In the genomic region with DNA sequence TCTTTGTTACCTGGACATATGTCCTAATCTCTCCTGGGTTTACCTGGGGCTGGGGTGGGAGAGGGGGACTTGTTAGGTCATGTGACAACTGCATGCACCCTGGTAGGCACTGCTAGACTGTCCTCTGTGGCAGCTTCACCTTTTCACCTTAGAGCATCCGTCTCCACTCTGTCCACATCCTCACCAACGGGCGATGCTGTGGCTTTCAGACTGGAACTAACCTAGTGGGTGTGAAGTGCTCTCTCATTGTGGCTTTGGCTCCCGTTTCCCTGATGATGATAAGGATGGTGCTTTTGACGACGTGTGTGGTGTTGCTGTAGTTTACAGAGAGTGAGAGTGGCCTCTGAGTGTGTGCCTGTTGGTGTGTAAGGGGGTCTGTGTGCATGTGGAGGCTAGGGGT, we compare ENCODE assay signal across 1 mouse cellular context.
TF ChIP-seq lines count a peak whose summit lies in the region.

No protein-coding gene starts in this region.

TF ChIP-seq in MEL, 35 proteins besides CTCF, POLR2A, EP300 and RAD21 (continued from another document):
- TF ChIP-seq E2F4 (IDR thresholded peaks at IDR 0.05; ENCODE audit: borderline replicate concordance, low read depth, low read length) (no peak), SMC3 (IDR thresholded peaks at IDR 0.05; ENCODE audit: low read depth, low read length) (no peak; the same call in 1 of the 2 replicates), KAT2A (conservative IDR thresholded peaks at IDR 0.05; ENCODE audit: low read depth, low read length) (0 out of 2 replicates have a peak, but pooled peaks have one; percentile 22), UBTF (IDR thresholded peaks at IDR 0.05; ENCODE audit: borderline replicate concordance, insufficient read depth, low read depth, low read length) (no peak), MAFK (IDR thresholded peaks at IDR 0.05; ENCODE audit: borderline replicate concordance, low read depth, low read length) (0 out of 2 replicates have a peak, but pooled peaks have one; percentile 47), SIN3A (IDR thresholded peaks at IDR 0.05; ENCODE audit: low read length) (peak; percentile 79), NRF1 (IDR thresholded peaks at IDR 0.05; ENCODE audit: insufficient read depth, low read depth, low read length, poor library complexity, severe bottlenecking) (no peak), TAL1 (IDR thresholded peaks at IDR 0.05; ENCODE audit: low read length) (no peak), TCF12 (IDR thresholded peaks at IDR 0.05; ENCODE audit: low read depth, low read length) (peak; percentile 62; the same call in 1 of the 2 replicates), ELF1 (IDR thresholded peaks at IDR 0.05; ENCODE audit: low read depth, low read length) (0 out of 2 replicates have a peak, but pooled peaks have one; percentile 17), TBP (IDR thresholded peaks at IDR 0.05; ENCODE audit: low read depth, low read length) (no peak), MYC (IDR thresholded peaks at IDR 0.05; ENCODE audit: low read depth, low read length) (no peak), JUND (IDR thresholded peaks at IDR 0.05; ENCODE audit: low read depth, low read length) (no peak), RCOR1 (IDR thresholded peaks at IDR 0.05; ENCODE audit: low read depth, low read length) (peak; percentile 85), ZNF384 (IDR thresholded peaks at IDR 0.05; ENCODE audit: low read depth, low read length) (no peak), USF2 (IDR thresholded peaks at IDR 0.05; ENCODE audit: borderline replicate concordance in 1 of 2, insufficient read depth in 1 of 2, low read depth in 1 of 2, low read length in 2 of 2) (peak in 1 of 2 experiments; percentile 32; a peak in 1 of 4 replicates), CHD2 (IDR thresholded peaks at IDR 0.05; ENCODE audit: low read length) (no peak), GATA1 (IDR thresholded peaks at IDR 0.05; ENCODE audit: low read depth, low read length) (peak; percentile 70), POLR2AphosphoS2 (IDR thresholded peaks at IDR 0.05; ENCODE audit: low read length) (peak; percentile 26; the same call in 1 of the 2 replicates), POLR2AphosphoS5 (IDR thresholded peaks at IDR 0.05; ENCODE audit: borderline replicate concordance, low read depth, low read length) (no peak), USF1 (IDR thresholded peaks at IDR 0.05; ENCODE audit: low read depth, low read length) (peak; percentile 50), HCFC1 (IDR thresholded peaks at IDR 0.05; ENCODE audit: low read depth, low read length) (peak; percentile 41; the same call in 1 of the 2 replicates), NELFE (IDR thresholded peaks at IDR 0.05; ENCODE audit: low read depth, low read length) (0 out of 2 replicates have a peak, but pooled peaks have one; percentile 9), ZKSCAN1 (IDR thresholded peaks at IDR 0.05; ENCODE audit: low read depth, low read length) (no peak), ETS1 (IDR thresholded peaks at IDR 0.05; ENCODE audit: low read depth, low read length) (peak; percentile 87), ZC3H11A (IDR thresholded peaks at IDR 0.05; ENCODE audit: low read depth, low read length) (no peak)
TF ChIP-seq in MEL: peak in this region for 19.
